Mouse (Mus musculus): ENCODE results near the gene Gm10322. TPM values are rescaled to one million over a fixed set of nuclear protein-coding genes. Genes with fewer than 3 reads are reported as not detected.

The Gm10322 gene
- polyA plus RNA-seq (2016; fragmentation: Nextera tagmentation; extraction: Ambion mirVana): not detected in 2 replicates

DNA sequence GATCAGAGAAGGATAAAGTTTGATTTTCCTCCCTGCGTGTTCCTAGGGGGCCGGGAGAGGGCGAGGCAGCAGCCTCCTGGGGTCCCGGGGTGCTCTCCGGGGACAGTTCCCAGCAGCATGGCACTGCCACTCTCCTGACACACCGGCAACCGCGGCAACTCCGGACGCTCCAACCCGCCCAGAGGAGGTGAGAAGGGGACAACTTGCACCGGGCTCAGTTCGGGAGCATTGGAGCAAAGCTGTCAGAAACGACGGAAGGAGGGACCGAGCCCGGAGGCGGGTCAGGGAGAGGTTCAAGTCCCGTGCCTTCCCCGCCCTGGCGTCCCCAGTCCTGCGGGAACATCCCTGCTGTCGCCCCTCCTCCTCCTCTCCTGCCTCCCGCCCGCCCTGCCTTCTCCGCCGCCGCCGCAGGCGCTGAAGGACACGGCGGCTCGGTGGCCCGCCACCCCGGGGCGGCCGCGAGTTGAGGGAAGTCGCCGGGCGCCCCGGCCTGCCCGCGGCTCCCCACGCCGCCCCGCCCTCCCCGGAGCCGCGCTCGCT lies at the start of gene Gm10322:
Gene Gm10322, plus strand, starts transcription at position 83 of the 540 bp plus-strand sequence.
- Histone ChIP-seq H3K4me1 (peaks cover 10% of the 10 kb centered on the region), H3K27ac (peak within 1 kb of the TSS; percentile 86), H3K4me3 (peak within 1 kb of the TSS; percentile 81), H3K9ac (peak within 1 kb of the TSS; percentile 82), H3K9me3 (replicated peaks) (no peaks in the 10 kb centered on the region), H3K36me3 (no peaks in the 10 kb centered on the region), H3K27me3 (no peaks in the 10 kb centered on the region; the same call in 1 of the 2 replicates), H3K4me2 (replicated peaks) (peak within 1 kb of the TSS; percentile 67)
- peak; percentile 86 for ATAC-seq (ENCODE audit: low FRiP score)
- 1% methylated on average over 39 of the region's 51 CpGs for WGBS

DNA sequence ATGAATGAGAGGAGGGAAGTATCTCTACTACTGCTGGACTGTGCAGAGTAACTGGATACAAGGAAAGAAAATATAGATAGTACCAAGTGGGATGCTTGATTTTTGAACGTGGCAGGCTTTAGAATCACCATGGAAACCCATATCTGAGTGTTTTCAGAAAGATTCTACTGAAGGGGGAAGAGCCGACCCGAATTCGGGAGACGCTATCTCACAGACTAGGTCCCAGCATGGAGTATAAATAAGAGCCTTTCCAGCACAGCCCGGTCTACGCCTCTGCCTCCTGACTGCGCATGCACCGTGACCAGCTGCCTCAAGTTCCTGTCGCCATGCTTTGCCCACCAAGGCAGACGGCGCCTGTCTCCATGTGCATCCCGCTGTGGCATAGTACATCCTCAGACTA lies 48.9 kb upstream of the Gm10322 start:
- peaks cover 2% of the 10 kb centered on the region; the same call in 1 of the 2 replicates for H3K4me1 ChIP-seq
- 95% methylated on average over 13 of the region's 13 CpGs for WGBS
- H3K4me2 ChIP-seq (replicated peaks): no peak overlapping the region
- H3K27me3 ChIP-seq: no peaks in the 10 kb centered on the region
- ATAC-seq (ENCODE audit: low FRiP score): no peak
- no peaks in the 10 kb centered on the region for H3K9me3 ChIP-seq (replicated peaks)
- H3K4me3 ChIP-seq: no peak overlapping the region
- H3K27ac ChIP-seq: no peak overlapping the region
- no peaks in the 10 kb centered on the region for H3K36me3 ChIP-seq
- no peak overlapping the region for H3K9ac ChIP-seq

DNA sequence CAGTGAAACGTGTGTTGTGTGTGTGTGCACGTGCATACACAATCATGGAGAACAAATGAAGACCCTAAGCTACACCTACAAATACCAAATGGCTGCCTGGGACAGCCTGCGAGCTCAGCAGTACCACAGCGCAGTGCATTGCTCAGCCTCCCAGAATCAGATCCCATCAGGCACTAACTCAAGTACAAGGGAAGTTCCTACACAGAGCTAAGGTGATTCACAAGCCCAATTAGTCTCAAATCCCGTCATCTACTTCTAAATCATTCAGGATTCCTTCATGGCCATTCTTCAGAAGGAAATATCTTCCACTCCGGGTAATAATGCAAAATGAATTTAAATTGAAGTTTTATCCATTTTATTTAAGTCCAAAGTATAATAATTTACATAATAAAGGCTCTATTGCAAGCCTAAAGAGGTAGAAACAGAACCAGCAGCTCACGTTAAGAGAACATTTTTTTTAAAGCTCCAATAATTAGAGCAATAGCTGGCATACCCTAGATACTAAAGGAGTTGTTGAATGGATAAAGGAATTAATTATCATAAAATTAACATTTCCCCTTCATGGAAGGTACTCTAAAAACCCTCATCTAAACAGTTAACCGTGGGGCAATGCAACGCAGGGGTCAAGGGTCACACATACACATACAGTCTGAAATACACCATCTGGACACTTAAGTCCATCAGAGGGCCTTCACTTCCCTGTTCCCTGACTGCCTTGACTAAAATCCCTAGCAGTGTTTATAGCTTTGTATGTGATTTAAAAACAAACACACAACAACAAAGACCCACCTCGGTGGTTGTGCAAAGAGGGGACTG lies 47.0 kb upstream of the Gm10322 start:
- Histone ChIP-seq H3K27ac (no peak overlapping the region), H3K4me2 (replicated peaks) (no peak overlapping the region), H3K36me3 (no peaks in the 10 kb centered on the region), H3K27me3 (no peaks in the 10 kb centered on the region), H3K4me1 (peaks cover 2% of the 10 kb centered on the region; the same call in 1 of the 2 replicates), H3K4me3 (no peak overlapping the region), H3K9me3 (replicated peaks) (peaks cover 4% of the 10 kb centered on the region), H3K9ac (no peak overlapping the region)
- 70% methylated on average over 10 of the region's 10 CpGs for WGBS
- no peak for ATAC-seq (ENCODE audit: low FRiP score)

DNA sequence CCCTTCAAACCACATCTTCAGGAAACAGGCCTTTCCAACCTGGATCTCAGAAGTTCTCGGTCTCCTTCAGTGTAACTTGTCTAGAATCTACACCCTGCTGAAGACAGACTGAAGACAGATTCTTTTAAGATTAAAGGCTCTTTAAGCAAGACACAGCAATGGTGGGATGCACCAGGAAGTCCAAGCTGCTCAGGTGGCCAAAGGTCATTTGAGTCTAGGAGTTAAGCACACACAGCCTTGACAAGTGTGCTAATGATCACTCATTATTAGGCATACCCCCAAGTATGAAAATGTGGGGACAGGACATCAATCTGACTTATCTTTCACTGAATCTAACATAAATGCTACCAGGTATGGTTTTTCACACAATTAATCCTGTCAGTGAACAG lies 46.4 kb upstream of the Gm10322 start:
- peaks cover 7% of the 10 kb centered on the region for H3K9me3 ChIP-seq (replicated peaks)
- no peak overlapping the region for H3K4me3 ChIP-seq
- no peak overlapping the region for H3K27ac ChIP-seq
- ATAC-seq (ENCODE audit: low FRiP score): no peak
- H3K36me3 ChIP-seq: no peaks in the 10 kb centered on the region
- H3K4me1 ChIP-seq: peaks cover 2% of the 10 kb centered on the region; the same call in 1 of the 2 replicates
- no peaks in the 10 kb centered on the region for H3K27me3 ChIP-seq
- H3K9ac ChIP-seq: no peak overlapping the region
- 83% methylated on average over 1 of the region's 1 CpGs for WGBS
- H3K4me2 ChIP-seq (replicated peaks): no peak overlapping the region

DNA sequence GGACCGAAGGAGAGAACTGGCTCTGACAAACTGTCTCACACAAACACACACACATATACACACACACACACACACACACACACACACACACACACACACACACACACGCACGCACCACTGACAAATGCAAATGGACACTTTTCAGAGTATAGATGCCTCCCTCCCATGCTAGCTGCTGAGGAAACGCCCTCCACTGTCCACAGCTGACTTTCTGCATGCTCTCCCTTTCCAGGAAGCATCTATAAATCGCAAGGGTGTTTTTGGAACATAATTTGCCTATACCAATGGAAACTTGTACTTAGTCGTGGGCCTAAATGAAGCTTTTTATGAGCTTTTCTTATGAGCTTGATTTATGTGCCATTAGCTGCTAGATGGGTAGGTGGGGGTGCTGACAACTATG lies 45.5 kb upstream of the Gm10322 start:
- no peaks in the 10 kb centered on the region for H3K36me3 ChIP-seq
- H3K4me2 ChIP-seq (replicated peaks): no peak overlapping the region
- no peak for ATAC-seq (ENCODE audit: low FRiP score)
- 86% methylated on average over 6 of the region's 6 CpGs for WGBS
- H3K27ac ChIP-seq: no peak overlapping the region
- peaks cover 2% of the 10 kb centered on the region; the same call in 1 of the 2 replicates for H3K4me1 ChIP-seq
- H3K9me3 ChIP-seq (replicated peaks): peaks cover 7% of the 10 kb centered on the region
- no peak overlapping the region for H3K4me3 ChIP-seq
- no peaks in the 10 kb centered on the region for H3K27me3 ChIP-seq
- H3K9ac ChIP-seq: no peak overlapping the region

DNA sequence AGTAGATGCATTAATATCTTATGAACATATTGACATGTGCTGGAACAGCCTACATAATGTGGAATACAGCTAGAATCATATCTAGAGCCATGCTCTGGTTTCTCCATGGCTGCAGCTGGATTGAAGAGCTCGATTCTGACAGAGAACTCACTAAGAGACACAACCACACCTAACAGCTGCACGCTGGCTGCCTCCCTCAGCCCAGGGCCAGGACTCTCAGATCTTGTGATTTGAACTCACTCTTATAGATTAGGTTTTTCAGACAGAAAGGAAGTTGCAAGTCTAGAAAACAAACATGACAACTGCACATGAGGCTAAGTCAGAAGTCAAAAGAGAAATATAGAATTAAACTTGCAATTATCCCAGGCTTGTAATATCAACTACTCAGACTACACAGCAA lies 45.1 kb upstream of the Gm10322 start:
- H3K27me3 ChIP-seq: no peaks in the 10 kb centered on the region
- no peak overlapping the region for H3K27ac ChIP-seq
- no peak for ATAC-seq (ENCODE audit: low FRiP score)
- 83% methylated on average over 2 of the region's 2 CpGs for WGBS
- H3K9me3 ChIP-seq (replicated peaks): peaks cover 7% of the 10 kb centered on the region
- H3K4me2 ChIP-seq (replicated peaks): no peak overlapping the region
- H3K4me1 ChIP-seq: peaks cover 2% of the 10 kb centered on the region; the same call in 1 of the 2 replicates
- H3K9ac ChIP-seq: no peak overlapping the region
- no peaks in the 10 kb centered on the region for H3K36me3 ChIP-seq
- H3K4me3 ChIP-seq: no peak overlapping the region

DNA sequence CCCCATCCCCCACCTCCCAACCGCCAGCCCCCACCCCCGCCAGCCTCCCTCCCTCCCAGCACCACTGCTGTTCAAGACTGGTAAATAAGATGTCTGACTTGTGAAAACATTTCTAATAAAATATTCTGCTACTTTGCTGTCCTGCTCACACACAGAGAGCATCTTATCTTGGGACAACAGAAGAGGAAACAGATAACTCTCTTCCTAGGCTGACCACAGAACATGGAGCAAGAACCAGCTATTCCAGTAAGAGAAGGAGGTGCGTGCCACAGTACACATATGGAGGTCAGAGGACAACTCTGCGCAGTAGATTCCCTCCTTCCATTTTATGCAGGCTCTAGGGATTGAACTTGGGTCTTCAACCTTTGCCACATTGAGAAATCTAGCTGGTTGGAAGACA lies 44.6 kb upstream of the Gm10322 start:
- ATAC-seq (ENCODE audit: low FRiP score): no peak
- Histone ChIP-seq H3K4me1 (0 out of 2 replicates have a peak, but pooled peaks cover 6% of the 10 kb centered on the region), H3K27me3 (no peaks in the 10 kb centered on the region), H3K4me3 (no peak overlapping the region), H3K9me3 (replicated peaks) (peaks cover 7% of the 10 kb centered on the region), H3K4me2 (replicated peaks) (no peak overlapping the region), H3K36me3 (no peaks in the 10 kb centered on the region), H3K9ac (no peak overlapping the region), H3K27ac (no peak overlapping the region)
- WGBS: 87% methylated on average over 4 of the region's 4 CpGs

DNA sequence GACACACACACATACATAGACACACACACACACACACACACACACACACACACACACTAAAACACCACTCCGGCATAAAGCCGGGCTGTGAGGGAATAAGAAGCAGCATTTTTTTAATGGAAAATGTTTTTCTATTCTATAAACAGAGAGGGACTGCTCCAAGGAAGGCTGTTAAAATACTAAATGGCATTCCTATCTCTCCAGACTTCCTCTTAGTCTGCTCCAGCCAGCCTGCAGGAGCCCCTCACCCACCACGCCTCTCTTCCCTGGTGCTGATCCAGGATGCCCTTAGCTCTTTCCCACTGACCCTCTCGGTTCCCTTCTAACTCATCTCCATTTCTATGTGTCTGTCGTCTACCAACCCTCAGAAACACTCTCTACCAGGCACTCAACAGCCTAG lies 43.9 kb upstream of the Gm10322 start:
- no peak overlapping the region for H3K9ac ChIP-seq
- no peak overlapping the region for H3K4me2 ChIP-seq (replicated peaks)
- H3K36me3 ChIP-seq: no peaks in the 10 kb centered on the region
- WGBS: 91% methylated on average over 5 of the region's 5 CpGs
- no peak for ATAC-seq (ENCODE audit: low FRiP score)
- H3K27me3 ChIP-seq: no peaks in the 10 kb centered on the region
- peaks cover 7% of the 10 kb centered on the region for H3K9me3 ChIP-seq (replicated peaks)
- H3K4me1 ChIP-seq: 0 out of 2 replicates have a peak, but pooled peaks cover 7% of the 10 kb centered on the region
- H3K27ac ChIP-seq: no peak overlapping the region
- no peak overlapping the region for H3K4me3 ChIP-seq

DNA sequence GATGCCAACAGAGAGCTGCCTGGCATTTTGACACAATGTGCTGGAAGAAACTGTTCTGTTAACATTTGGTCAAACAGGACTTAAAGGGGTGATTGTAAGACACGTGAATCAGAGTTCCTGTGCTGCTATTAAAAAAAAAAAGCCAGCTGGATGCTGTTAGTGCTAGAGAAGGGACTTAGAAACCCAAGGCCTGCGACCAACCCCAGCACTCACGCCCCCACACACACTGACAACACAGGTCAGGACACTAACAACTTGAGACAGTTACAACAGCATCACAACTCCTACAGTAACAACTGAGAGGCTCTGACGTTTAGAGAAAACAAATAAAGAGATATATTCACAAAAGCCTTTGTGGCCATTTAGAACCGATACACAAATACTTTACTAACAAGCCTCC lies 39.6 kb upstream of the Gm10322 start:
- Histone ChIP-seq H3K4me1 (peaks cover 14% of the 10 kb centered on the region; the same call in 1 of the 2 replicates), H3K36me3 (no peaks in the 10 kb centered on the region), H3K27ac (no peak overlapping the region), H3K9me3 (replicated peaks) (peaks cover 7% of the 10 kb centered on the region), H3K9ac (no peak overlapping the region), H3K4me3 (no peak overlapping the region), H3K4me2 (replicated peaks) (no peak overlapping the region), H3K27me3 (no peaks in the 10 kb centered on the region)
- WGBS: 54% methylated on average over 5 of the region's 5 CpGs
- ATAC-seq (ENCODE audit: low FRiP score): no peak

DNA sequence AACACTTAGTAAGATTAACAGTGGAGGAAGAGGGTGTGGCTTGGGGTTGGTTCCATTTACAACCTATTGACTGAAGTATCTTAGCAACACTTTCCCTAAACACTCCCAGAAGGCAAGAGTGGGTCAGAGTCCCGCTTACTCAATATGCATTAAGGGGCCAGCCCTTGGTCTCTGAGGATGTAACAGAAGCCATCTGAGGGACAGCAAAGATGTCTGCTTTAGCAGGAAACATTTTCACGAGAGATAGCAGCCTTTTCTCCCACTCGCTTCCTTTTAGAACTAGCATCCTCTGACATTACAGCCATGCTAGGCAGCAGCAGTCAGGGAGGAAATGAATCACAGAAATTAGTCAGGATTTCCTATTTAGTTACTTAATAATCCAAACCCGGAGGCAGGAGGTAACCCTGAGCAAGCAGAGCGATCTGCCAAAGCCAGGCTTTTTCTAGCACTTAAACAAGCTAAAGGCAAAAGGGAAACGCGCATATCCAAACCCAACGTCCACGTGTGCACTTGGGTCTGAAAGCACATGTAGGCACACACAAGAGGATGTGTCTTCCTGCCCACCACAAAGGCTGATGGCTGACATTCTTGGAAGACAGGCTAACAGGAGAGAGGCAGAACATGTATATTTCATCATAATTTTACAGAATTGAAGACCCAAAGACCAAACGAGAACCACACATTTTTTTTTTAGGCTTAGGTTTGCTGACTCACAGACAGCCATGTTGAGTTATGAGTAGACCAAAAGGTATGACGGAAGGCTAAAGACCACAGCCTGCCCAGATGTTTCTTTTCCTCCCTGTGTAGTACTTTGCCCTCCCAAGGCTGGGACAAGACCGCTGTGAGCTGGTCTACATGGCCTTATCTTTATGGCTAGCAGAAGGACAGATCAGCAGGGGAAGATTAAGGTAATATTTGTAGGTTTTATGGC lies 37.7 kb upstream of the Gm10322 start:
- Histone ChIP-seq H3K27ac (no peak overlapping the region), H3K27me3 (no peaks in the 10 kb centered on the region), H3K36me3 (no peaks in the 10 kb centered on the region), H3K4me1 (peaks cover 14% of the 10 kb centered on the region; the same call in 1 of the 2 replicates), H3K4me2 (replicated peaks) (no peak overlapping the region), H3K9me3 (replicated peaks) (peaks cover 7% of the 10 kb centered on the region), H3K9ac (no peak overlapping the region), H3K4me3 (no peak overlapping the region)
- 70% methylated on average over 12 of the region's 12 CpGs for WGBS
- ATAC-seq (ENCODE audit: low FRiP score): no peak

DNA sequence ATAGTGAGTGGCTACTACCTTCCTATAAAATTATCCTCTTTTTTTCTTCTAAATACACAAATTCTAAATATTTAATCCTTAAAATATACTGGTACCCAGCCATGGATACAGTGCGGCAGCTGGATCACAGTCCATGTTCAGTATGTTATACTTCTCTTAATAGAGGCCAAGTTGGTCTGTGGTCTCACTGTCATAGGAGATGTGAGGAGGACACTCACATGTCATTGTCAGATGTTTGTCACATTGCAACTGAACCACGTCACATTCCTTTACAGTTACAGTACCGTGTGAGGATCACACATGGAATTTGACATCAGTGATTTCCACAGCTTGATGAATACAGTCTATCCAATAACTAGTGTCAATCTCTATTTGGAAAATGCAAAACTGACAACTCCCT lies 36.2 kb upstream of the Gm10322 start:
- Histone ChIP-seq H3K4me3 (no peak overlapping the region), H3K27ac (no peak overlapping the region), H3K4me1 (peaks cover 14% of the 10 kb centered on the region; the same call in 1 of the 2 replicates), H3K9ac (no peak overlapping the region), H3K4me2 (replicated peaks) (no peak overlapping the region), H3K36me3 (no peaks in the 10 kb centered on the region), H3K9me3 (replicated peaks) (no peaks in the 10 kb centered on the region), H3K27me3 (no peaks in the 10 kb centered on the region)
- no peak for ATAC-seq (ENCODE audit: low FRiP score)
- WGBS: 90% methylated on average over 3 of the region's 3 CpGs

DNA sequence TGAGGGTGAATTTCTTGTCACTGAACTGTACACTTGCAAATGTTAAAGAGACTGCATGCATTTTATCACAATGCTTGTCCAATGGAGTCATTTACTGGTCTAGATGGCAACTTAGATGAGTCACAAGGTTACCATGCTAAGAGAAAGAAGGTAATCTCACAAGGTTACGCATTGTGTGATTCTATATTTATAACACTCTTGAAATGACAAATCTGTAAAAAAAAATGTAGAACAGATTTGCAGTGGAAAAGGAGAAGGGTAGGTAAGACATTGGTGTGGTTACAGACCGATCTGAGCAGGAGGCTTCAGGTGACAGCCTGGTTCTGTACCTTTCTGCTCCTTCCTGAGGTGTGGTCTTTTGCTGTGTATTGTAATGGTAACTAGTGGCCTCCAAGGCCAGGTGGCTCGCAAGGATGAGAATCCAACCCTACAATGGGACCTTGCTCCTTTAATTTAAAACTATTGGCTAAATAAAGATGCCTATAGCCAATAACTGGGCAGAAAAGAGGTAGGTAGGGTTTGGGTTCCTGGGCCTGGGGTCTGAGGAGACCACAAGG lies 35.2 kb upstream of the Gm10322 start:
- Histone ChIP-seq H3K36me3 (no peaks in the 10 kb centered on the region), H3K9ac (no peak overlapping the region), H3K27ac (no peak overlapping the region), H3K4me2 (replicated peaks) (no peak overlapping the region), H3K27me3 (no peaks in the 10 kb centered on the region), H3K9me3 (replicated peaks) (no peaks in the 10 kb centered on the region), H3K4me1 (peaks cover 14% of the 10 kb centered on the region; the same call in 1 of the 2 replicates), H3K4me3 (no peak overlapping the region)
- 93% methylated on average over 3 of the region's 3 CpGs for WGBS
- no peak for ATAC-seq (ENCODE audit: low FRiP score)

All from hindbrain, embryonic 12.5 days (tissue).